Mouse (Mus musculus) G1E (cell line): ENCODE measurements around the gene Sf3a1. TPM values are rescaled to one million over a fixed set of nuclear protein-coding genes. Genes with fewer than 3 reads are reported as not detected.

Source experiments
- ATAC-seq: 2 replicates; pipeline ENCODE4 v1.8.0; 2016; ENCODE audit warnings: mild to moderate bottlenecking; ENCODE audit not compliant: insufficient number of reproducible peaks, poor library complexity, low FRiP score, severe bottlenecking; ENCODE audit errors: extremely low read depth
- DNase-seq: peaks from one replicate; pipeline ENCODE4 v3.0.0; 2012; ENCODE audit warnings: low spot score
- H3K27me3 ChIP-seq: 2 replicates; pipeline ENCODE4 v1.6.1; 2012; ENCODE audit warnings: mild to moderate bottlenecking, low read length, inconsistent platforms; ENCODE audit not compliant: insufficient read depth
- H3K36me3 ChIP-seq: replicated peaks from 2 replicates; pipeline ENCODE3; 2012; ENCODE audit warnings: mild to moderate bottlenecking, inconsistent platforms
- H3K4me1 ChIP-seq: 2 replicates; pipeline ENCODE4 v1.6.1; 2012; ENCODE audit warnings: low read depth, low read length, inconsistent platforms, mixed read lengths; ENCODE audit not compliant: insufficient read depth
- H3K4me3 ChIP-seq: 2 replicates; pipeline ENCODE4 v1.5.1; 2012; ENCODE audit warnings: low read depth, mild to moderate bottlenecking, inconsistent platforms, low read length, moderate library complexity, mixed read lengths
- H3K9me3 ChIP-seq: replicated peaks from 2 replicates; pipeline ENCODE4 v1.6.1; 2012; ENCODE audit warnings: inconsistent platforms
- CTCF ChIP-seq: IDR thresholded peaks from 2 replicates; pipeline ENCODE4 v1.5.1; 2012; ENCODE audit warnings: low read depth, low read length, inconsistent platforms, mixed read lengths
- GATA1 ChIP-seq: IDR thresholded peaks from 2 replicates; pipeline ENCODE4 v1.6.1; 2012; ENCODE audit warnings: borderline replicate concordance, low read length, inconsistent platforms, mixed read lengths
- GATA2 ChIP-seq: IDR thresholded peaks from 2 replicates; pipeline ENCODE4 v1.6.1; 2012; ENCODE audit warnings: low read depth, low read length, inconsistent platforms, borderline replicate concordance
- POLR2AphosphoS5 ChIP-seq: IDR thresholded peaks from 2 replicates; pipeline ENCODE4 v1.6.1; 2012; ENCODE audit warnings: low read depth, low read length, inconsistent platforms; ENCODE audit not compliant: insufficient replicate concordance
- TAL1 ChIP-seq: conservative IDR thresholded peaks from 2 replicates; pipeline ENCODE4 v1.6.1; 2012; ENCODE audit warnings: low read depth, low read length, inconsistent platforms, mixed read lengths
- polyA plus RNA-seq: library from polyadenylated mRNA; stranded (reverse); fragments of >175 nt; gene quantifications from 2 replicates; pipeline ENCODE4 v1.2.3, GENCODE M21; 2012
- total RNA-seq, 2 experiments: library from RNA; stranded (forward) in 1 of 2; stranded (reverse) in 1 of 2; fragments of 200-1000 nt in 1 of 2; fragments of >200 nt in 1 of 2; fragmentation: Nextera tagmentation in 1 of 2; gene quantifications; 2 replicates each; pipeline ENCODE4 v1.2.3; 2014 to 2017

Sf3a1 gene
- total and polyA plus RNA-seq, 3 experiments: 39.0 to 174 (median 103) TPM

- peaks cover 25% of the 10 kb centered on the region for H3K4me1 ChIP-seq
- TF ChIP-seq POLR2AphosphoS5 (no peak), GATA2 (no peak), CTCF (no peak)
- H3K27me3 ChIP-seq: no peaks in the 10 kb centered on the region
- no peaks in the 10 kb centered on the region for H3K9me3 ChIP-seq
- ATAC-seq (no peak), DNase-seq (no peak)
- H3K4me3 ChIP-seq: no peak overlapping the region
- H3K36me3 ChIP-seq: peaks cover 73% of the 10 kb centered on the region
Observed at GRCm38 (mm10) chr11:4197691-4198090, 37.5 kb downstream of the Sf3a1 start.

DNA sequence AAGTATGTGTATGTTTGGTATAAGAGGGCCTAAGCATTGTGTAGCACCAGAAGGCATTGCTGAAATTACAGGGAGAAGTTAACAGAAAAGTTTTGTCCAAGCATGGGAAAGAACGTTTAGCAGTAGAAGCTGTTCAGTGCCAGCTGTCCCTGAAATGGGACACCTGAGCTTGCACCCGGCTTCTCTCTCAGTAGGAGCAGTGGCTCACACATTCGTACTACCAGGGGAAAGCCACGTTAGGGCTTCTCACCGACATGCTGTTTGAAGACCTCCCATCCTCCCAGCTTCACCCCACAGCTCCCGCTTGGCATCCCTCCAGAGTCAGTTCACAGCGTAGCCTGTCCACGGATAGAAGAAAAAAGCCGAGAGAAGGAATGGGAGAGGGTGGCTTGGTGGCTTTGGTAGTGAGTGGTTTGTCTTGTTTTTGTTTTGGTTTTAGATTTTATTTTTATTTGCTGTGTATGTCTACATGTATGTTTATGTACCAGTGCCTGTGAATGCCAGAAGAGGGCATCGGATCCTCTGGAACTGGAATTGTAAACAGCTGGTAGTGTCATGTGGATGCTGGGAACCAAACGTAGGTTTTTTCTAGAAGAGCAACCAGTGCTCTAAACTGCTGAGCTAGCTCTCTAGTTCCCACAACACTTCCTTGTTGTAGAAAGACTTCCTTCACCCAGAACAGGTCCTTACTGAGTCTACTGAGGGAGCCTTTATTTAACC, 42.0 kb downstream of the Sf3a1 start:
- no peak for ATAC-seq
- TF ChIP-seq GATA1 (no peak), GATA2 (no peak), TAL1 (no peak), CTCF (no peak), POLR2AphosphoS5 (no peak)
- Histone ChIP-seq H3K27me3 (no peaks in the 10 kb centered on the region), H3K9me3 (no peaks in the 10 kb centered on the region), H3K36me3 (peaks cover 57% of the 10 kb centered on the region), H3K4me3 (no peak overlapping the region), H3K4me1 (peaks cover 55% of the 10 kb centered on the region)
- DNase-seq: no peak

- Histone ChIP-seq H3K36me3 (peaks cover 57% of the 10 kb centered on the region), H3K27me3 (no peaks in the 10 kb centered on the region), H3K4me1 (peaks cover 56% of the 10 kb centered on the region), H3K4me3 (no peak overlapping the region; the same call in 1 of the 2 replicates), H3K9me3 (no peaks in the 10 kb centered on the region)
- no peak for DNase-seq
- peak; percentile 41; the same call in 1 of the 2 replicates for ATAC-seq
- TF ChIP-seq POLR2AphosphoS5 (no peak), CTCF (no peak), GATA2 (no peak), TAL1 (no peak), GATA1 (no peak)
Observed at GRCm38 (mm10) chr11:4202995-4203704, 43.0 kb downstream of the Sf3a1 start.

GRCm38 (mm10) chr11:4203705-4204074, 43.5 kb downstream of the Sf3a1 start:
- no peak for TF ChIP-seq GATA1
- TF ChIP-seq POLR2AphosphoS5: no peak
- no peak for TF ChIP-seq CTCF
- TF ChIP-seq GATA2: no peak
- TF ChIP-seq TAL1: no peak
- Histone ChIP-seq H3K4me1 (peaks cover 56% of the 10 kb centered on the region), H3K36me3 (peaks cover 60% of the 10 kb centered on the region), H3K27me3 (no peaks in the 10 kb centered on the region), H3K4me3 (no peak overlapping the region; the same call in 1 of the 2 replicates), H3K9me3 (no peaks in the 10 kb centered on the region)
- no peak for DNase-seq
- ATAC-seq: peak; percentile 63

GRCm38 (mm10) chr11:4205097-4205655, 45.0 kb downstream of the Sf3a1 start:
- no peak overlapping the region for H3K4me3 ChIP-seq
- TF ChIP-seq POLR2AphosphoS5 (no peak), TAL1 (no peak), CTCF (no peak), GATA1 (no peak), GATA2 (no peak)
- H3K27me3 ChIP-seq: no peaks in the 10 kb centered on the region
- H3K9me3 ChIP-seq: no peaks in the 10 kb centered on the region
- H3K36me3 ChIP-seq: peaks cover 63% of the 10 kb centered on the region
- ATAC-seq (no peak), DNase-seq (no peak)
- H3K4me1 ChIP-seq: peaks cover 48% of the 10 kb centered on the region

DNA sequence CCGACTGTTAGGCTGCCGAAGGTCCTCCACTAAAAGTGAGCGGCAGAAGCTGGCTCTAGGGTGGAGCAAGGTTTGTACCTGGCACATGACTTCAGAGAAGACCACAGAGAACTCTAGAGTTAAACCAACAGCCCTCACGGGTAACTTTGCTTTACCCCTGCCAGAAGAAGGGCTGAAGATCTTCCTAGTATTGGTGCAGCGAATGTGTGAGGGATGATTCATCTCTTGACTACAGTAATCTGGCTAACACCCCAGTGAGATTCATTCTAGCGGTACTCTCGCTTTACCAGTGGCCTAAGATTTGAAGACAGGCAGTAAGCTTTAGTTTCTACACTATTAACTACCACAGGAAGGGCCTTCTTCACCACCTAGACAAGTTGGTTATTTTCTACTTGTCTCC, 45.8 kb downstream of the Sf3a1 start:
- Histone ChIP-seq H3K4me3 (no peak overlapping the region), H3K9me3 (no peaks in the 10 kb centered on the region), H3K4me1 (peaks cover 48% of the 10 kb centered on the region), H3K36me3 (peaks cover 71% of the 10 kb centered on the region), H3K27me3 (no peaks in the 10 kb centered on the region)
- DNase-seq (no peak), ATAC-seq (no peak)
- TF ChIP-seq POLR2AphosphoS5 (no peak), CTCF (no peak)
